Mouse (Mus musculus): ENCODE results near the gene Traip.

The Traip gene

GRCm38 (mm10) chr9:107934146-107934545 lies 15.8 kb upstream of the Traip start:
- DNase-seq (ENCODE audit: low spot score in 2 of 2): no peak

GRCm38 (mm10) chr9:107935374-107935773 lies 14.6 kb upstream of the Traip start, which contains the start of gene Camkv:
Gene Camkv (plus strand): TSS chr9:107935674.
- DNase-seq (ENCODE audit: low spot score in 2 of 2): no peak

- no peak for DNase-seq (ENCODE audit: low spot score in 2 of 2)
These were observed 14.1 kb upstream of the Traip start for GRCm38 (mm10) chr9:107935790-107936214.

- DNase-seq (ENCODE audit: low spot score in 2 of 2): no peak
These were observed 13.6 kb upstream of the Traip start for GRCm38 (mm10) chr9:107936215-107936822.

GRCm38 (mm10) chr9:107936831-107937230 lies 13.1 kb upstream of the Traip start:
- DNase-seq (ENCODE audit: low spot score in 2 of 2): no peak

GRCm38 (mm10) chr9:107947241-107948194 lies 2.4 kb upstream of the Traip start:
- no peak for DNase-seq (ENCODE audit: low spot score in 2 of 2)

- no peak for DNase-seq (ENCODE audit: low spot score in 2 of 2)
These were observed 583 bp upstream of the Traip start for GRCm38 (mm10) chr9:107949184-107949921.

- peak; percentile 89 to 92 for DNase-seq (ENCODE audit: low spot score in 2 of 2)
These were observed 772 bp downstream of the Traip start for GRCm38 (mm10) chr9:107950460-107951355.

- DNase-seq (ENCODE audit: low spot score in 2 of 2): no peak
These were observed 5.8 kb downstream of the Traip start for GRCm38 (mm10) chr9:107955613-107956289.

GRCm38 (mm10) chr9:107957141-107957540 lies 7.2 kb downstream of the Traip start:
- no peak for DNase-seq (ENCODE audit: low spot score in 2 of 2)

GRCm38 (mm10) chr9:107959896-107960295 lies 10.0 kb downstream of the Traip start:
- DNase-seq (ENCODE audit: low spot score in 2 of 2): no peak

GRCm38 (mm10) chr9:107960928-107961327 lies 11.0 kb downstream of the Traip start:
- DNase-seq (ENCODE audit: low spot score in 2 of 2): no peak

GRCm38 (mm10) chr9:107961351-107961762 lies 11.4 kb downstream of the Traip start:
- no peak for DNase-seq (ENCODE audit: low spot score in 2 of 2)

- DNase-seq (ENCODE audit: low spot score in 2 of 2): no peak
These were observed 11.9 kb downstream of the Traip start for GRCm38 (mm10) chr9:107961881-107962280.

- no peak for DNase-seq (ENCODE audit: low spot score in 2 of 2)
These were observed 13.0 kb downstream of the Traip start for GRCm38 (mm10) chr9:107962916-107963315.

- peak; percentile 83 to 85 for DNase-seq (ENCODE audit: low spot score in 2 of 2)
These were observed 13.8 kb downstream of the Traip start for GRCm38 (mm10) chr9:107963700-107964099.

GRCm38 (mm10) chr9:107964681-107965080 lies 14.7 kb downstream of the Traip start:
- no peak for DNase-seq (ENCODE audit: low spot score in 2 of 2)

GRCm38 (mm10) chr9:107966676-107967075 lies 16.7 kb downstream of the Traip start:
- peak; percentile 34 to 46 for DNase-seq (ENCODE audit: low spot score in 2 of 2)

- no peak for DNase-seq (ENCODE audit: low spot score in 2 of 2)
These were observed 17.5 kb downstream of the Traip start for GRCm38 (mm10) chr9:107967437-107967836.

GRCm38 (mm10) chr9:107968531-107968930 lies 18.6 kb downstream of the Traip start:
- no peak for DNase-seq (ENCODE audit: low spot score in 2 of 2)

Data from heart, adult 9 months (tissue).